Mouse (Mus musculus) Patski (cell line): Measurements from ENCODE around the gene Mrtfb. TPM values are rescaled to one million over a fixed set of nuclear protein-coding genes. Genes with fewer than 3 reads are reported as not detected.

Experiments used
- ATAC-seq: fragments of 100-300 bp; one replicate; pipeline ENCODE4 v1.8.0; 2021
- CTCF ChIA-PET: fragments of 350-600 bp; sonication (Branson Sonifier 250); formaldehyde crosslinking; loops from one replicate; lab custom pipeline; 2022; ENCODE audit warnings: inconsistent platforms; lab: Charles Lee
- POLR2A ChIA-PET: fragments of 350-600 bp; sonication (Branson Sonifier 250); formaldehyde crosslinking; loops from one replicate; lab custom pipeline; 2022; ENCODE audit warnings: antibody characterized with exemption, inconsistent platforms; lab: Charles Lee
- DNase-seq: peaks from one replicate; pipeline ENCODE4 v3.0.0-alpha.2; 2011; ENCODE audit warnings: low read depth, low spot score
- H3K27me3 ChIP-seq: fragments of 371-371 bp; one replicate; pipeline ENCODE4 v1.5.1; 2021
- CTCF ChIP-seq: fragments of 100-300 bp; IDR thresholded peaks from one replicate; pipeline ENCODE4 v1.5.1; 2021
- in situ Hi-C: fragments of 300-500 bp; cut with MboI; formaldehyde crosslinking; loops from 3 replicates; pipeline ENCODE4 v1.11.1; 2018; ENCODE audit warnings: low pct_unique_long_range_greater_than_20kb, mixed read lengths
- polyA plus RNA-seq: library from polyadenylated mRNA; unstranded; gene quantifications from one replicate; pipeline ENCODE4 v1.2.3, GENCODE M21; 2021

Gene Mrtfb
- polyA plus RNA-seq, 1 experiment from 2014 or later = 18.7 TPM

- H3K27me3 ChIP-seq = no peaks in the 10 kb centered on the region
- TF ChIP-seq CTCF = no peak
- ATAC-seq (no peak), DNase-seq (no peak)
- CTCF ChIA-PET = interaction anchor here (2.5 kb wide), 1 partner anchor 14 kb away, joined by 7 read pairs; no protein-coding TSS in a partner anchor
- POLR2A ChIA-PET = no interaction called here
- in situ Hi-C loops = no loop called here
Measured at GRCm38 (mm10) chr16:13239544-13239943, 16.7 kb upstream of the Mrtfb start.

GRCm38 (mm10) chr16:13240326-13240725, 16.0 kb upstream of the Mrtfb start:
- DNase-seq = no peak

GRCm38 (mm10) chr16:13245658-13246057, 10.6 kb upstream of the Mrtfb start:
- ChIA-PET CTCF (interaction anchor here (1.1 to 2.3 kb wide), 3 partner anchors 9 to 113 kb away, joined by 3 to 8 read pairs (median 3); no protein-coding TSS in a partner anchor), POLR2A (no interaction called here)
- no peaks in the 10 kb centered on the region for H3K27me3 ChIP-seq
- in situ Hi-C loops = no loop called here
- TF ChIP-seq CTCF = no peak
- peak; percentile 77 for ATAC-seq
- no peak for DNase-seq

More at GRCm38 (mm10) chr16:13240326-13240725, 16.0 kb upstream of the Mrtfb start:
- peak; percentile 47 for ATAC-seq
- no peaks in the 10 kb centered on the region for H3K27me3 ChIP-seq
- POLR2A ChIA-PET = no interaction called here
- in situ Hi-C loops = no loop called here
- CTCF ChIA-PET = interaction anchor here (2.5 kb wide), 1 partner anchor 15 kb away, joined by 7 read pairs; no protein-coding TSS in a partner anchor
- TF ChIP-seq CTCF = no peak

- no peaks in the 10 kb centered on the region for H3K27me3 ChIP-seq
- no peak for TF ChIP-seq CTCF
- CTCF ChIA-PET = interaction anchor here (0.9 to 2.3 kb wide), 2 partner anchors 14 to 26 kb away, joined by 3 to 8 read pairs; no protein-coding TSS in a partner anchor
- in situ Hi-C loops = no loop called here
- DNase-seq (no peak), ATAC-seq (peak; percentile 10)
- POLR2A ChIA-PET = no interaction called here
Measured at GRCm38 (mm10) chr16:13246855-13247254, 9.4 kb upstream of the Mrtfb start.

- ChIA-PET POLR2A (interaction anchor here (0.8 kb wide), 1 partner anchor 16 kb away, joined by 6 read pairs; no protein-coding TSS in a partner anchor), CTCF (no interaction called here)
- DNase-seq = no peak
- no peak for ATAC-seq
- no peaks in the 10 kb centered on the region for H3K27me3 ChIP-seq
- no peak for TF ChIP-seq CTCF
- in situ Hi-C loops = no loop called here
Measured at GRCm38 (mm10) chr16:13250061-13250460, 6.2 kb upstream of the Mrtfb start.

GRCm38 (mm10) chr16:13256667-13257527, 616 bp downstream of the Mrtfb start:
- ChIA-PET CTCF (interaction anchor here (0.8 to 1.0 kb wide), 3 partner anchors 10 to 63 kb away, joined by 3 read pairs; no protein-coding TSS in a partner anchor), POLR2A (interaction anchor here (1.1 kb wide), 1 partner anchor 35 kb away, joined by 5 read pairs; no protein-coding TSS in a partner anchor)
- no peaks in the 10 kb centered on the region for H3K27me3 ChIP-seq
- in situ Hi-C loops = no loop called here
- DNase-seq (no peak), ATAC-seq (peak; percentile 38)
- TF ChIP-seq CTCF = no peak

- no peak for TF ChIP-seq CTCF
- POLR2A ChIA-PET = interaction anchor here (1.1 kb wide), 1 partner anchor 36 kb away, joined by 5 read pairs; no protein-coding TSS in a partner anchor
- DNase-seq (no peak), ATAC-seq (no peak)
- CTCF ChIA-PET = interaction anchor here (0.8 to 1.0 kb wide), 2 partner anchors 10 to 62 kb away, joined by 3 read pairs; no protein-coding TSS in a partner anchor
- H3K27me3 ChIP-seq = no peaks in the 10 kb centered on the region
- in situ Hi-C loops = no loop called here
Measured at GRCm38 (mm10) chr16:13257528-13257835, 1.2 kb downstream of the Mrtfb start.

- POLR2A ChIA-PET = no interaction called here
- CTCF ChIA-PET = interaction anchor here (2.0 kb wide), 1 partner anchor 11 kb away, joined by 6 read pairs; no protein-coding TSS in a partner anchor
- in situ Hi-C loops = no loop called here
- no peaks in the 10 kb centered on the region for H3K27me3 ChIP-seq
- ATAC-seq (no peak), DNase-seq (no peak)
- no peak for TF ChIP-seq CTCF
Measured at GRCm38 (mm10) chr16:13259026-13259425, 2.7 kb downstream of the Mrtfb start.

- no peak for ATAC-seq
- TF ChIP-seq CTCF = no peak
- DNase-seq = no peak
- CTCF ChIA-PET = no interaction called here
- POLR2A ChIA-PET = interaction anchor here (1.0 kb wide), 1 partner anchor 16 kb away, joined by 6 read pairs; no protein-coding TSS in a partner anchor
- no peaks in the 10 kb centered on the region for H3K27me3 ChIP-seq
- in situ Hi-C loops = no loop called here
Measured at GRCm38 (mm10) chr16:13266312-13266711, 10.0 kb downstream of the Mrtfb start.

GRCm38 (mm10) chr16:13267350-13267904, 11.1 kb downstream of the Mrtfb start:
- ChIA-PET POLR2A (no interaction called here), CTCF (interaction anchor here (1.1 to 1.4 kb wide), 2 partner anchors 10 to 114 kb away, joined by 3 read pairs; no protein-coding TSS in a partner anchor)
- no peak for TF ChIP-seq CTCF
- in situ Hi-C loops = no loop called here
- H3K27me3 ChIP-seq = no peaks in the 10 kb centered on the region
- DNase-seq = no peak
- no peak for ATAC-seq
